Mouse (Mus musculus): ENCODE data around the gene Crb1. TPM values are rescaled to one million over a fixed set of nuclear protein-coding genes. Genes with fewer than 3 reads are reported as not detected.
A peak's percentile ranks its signal among the peaks of the same experiment; 100 is the strongest.
"Not testable (repeated sequence)": the region's sequence is repeated elsewhere in the genome, so short reads cannot be mapped to it uniquely, and the experiment has no call there.

Crb1 gene
- polyA plus RNA-seq, 1 experiment from 2014 or later, result 1.1 TPM

GRCm38 (mm10) chr1:139319798-139320197 is 57.1 kb downstream of the Crb1 start:
- Histone ChIP-seq H3K27me3 (no peaks in the 10 kb centered on the region), H3K4me1 (replicated peaks) (0 out of 2 replicates have a peak, but pooled peaks cover 4% of the 10 kb centered on the region), H3K9me3 (no peaks in the 10 kb centered on the region), H3K4me3 (no peak overlapping the region), H3K27ac (replicated peaks) (no peak overlapping the region), H3K4me2 (no peak overlapping the region), H3K9ac (no peak overlapping the region), H3K36me3 (no peaks in the 10 kb centered on the region)
- 18% methylated on average over 6 of the region's 6 CpGs for WGBS
- ATAC-seq (ENCODE audit: low read depth), result no peak

- Histone ChIP-seq H3K4me2 (no peak overlapping the region), H3K4me1 (replicated peaks) (no peaks in the 10 kb centered on the region), H3K36me3 (no peaks in the 10 kb centered on the region), H3K27ac (replicated peaks) (no peak overlapping the region), H3K9ac (no peak overlapping the region), H3K9me3 (no peaks in the 10 kb centered on the region), H3K4me3 (no peak overlapping the region), H3K27me3 (no peaks in the 10 kb centered on the region)
- peak; percentile 56 for ATAC-seq (ENCODE audit: low read depth)
- WGBS, result 78% methylated on average over 4 of the region's 4 CpGs
Observed at GRCm38 (mm10) chr1:139314297-139314874, 62.5 kb downstream of the Crb1 start.

GRCm38 (mm10) chr1:139308915-139309314 is 68.0 kb downstream of the Crb1 start:
- Histone ChIP-seq H3K4me3 (no peak overlapping the region), H3K4me1 (replicated peaks) (no peaks in the 10 kb centered on the region), H3K27me3 (no peaks in the 10 kb centered on the region), H3K9me3 (no peaks in the 10 kb centered on the region), H3K9ac (no peak overlapping the region), H3K36me3 (no peaks in the 10 kb centered on the region), H3K4me2 (no peak overlapping the region), H3K27ac (replicated peaks) (no peak overlapping the region)
- 66% methylated on average over 4 of the region's 4 CpGs for WGBS
- no peak for ATAC-seq (ENCODE audit: low read depth)

- H3K9ac ChIP-seq; H3K27me3 ChIP-seq; H3K4me3 ChIP-seq; H3K4me2 ChIP-seq; H3K4me1 ChIP-seq (replicated peaks); H3K36me3 ChIP-seq; ATAC-seq (ENCODE audit: low read depth); H3K27ac ChIP-seq (replicated peaks); H3K9me3 ChIP-seq: not testable (repeated sequence)
Observed at GRCm38 (mm10) chr1:139302519-139302918, 74.4 kb downstream of the Crb1 start.

GRCm38 (mm10) chr1:139301830-139302229 is 75.1 kb downstream of the Crb1 start:
- 0 out of 2 replicates have a peak, but pooled peaks cover 5% of the 10 kb centered on the region for H3K4me1 ChIP-seq (replicated peaks)
- no peak for ATAC-seq (ENCODE audit: low read depth)
- WGBS, result 48% methylated on average over 5 of the region's 5 CpGs

GRCm38 (mm10) chr1:139292023-139292422 is 84.9 kb downstream of the Crb1 start:
- no peak overlapping the region for H3K4me3 ChIP-seq
- 24% methylated on average over 4 of the region's 4 CpGs for WGBS
- H3K27ac ChIP-seq (replicated peaks), result no peak overlapping the region
- H3K36me3 ChIP-seq, result no peaks in the 10 kb centered on the region
- ATAC-seq (ENCODE audit: low read depth), result no peak
- no peaks in the 10 kb centered on the region for H3K9me3 ChIP-seq
- no peaks in the 10 kb centered on the region for H3K27me3 ChIP-seq
- peaks cover 8% of the 10 kb centered on the region; the same call in 1 of the 2 replicates for H3K4me1 ChIP-seq (replicated peaks)
- no peak overlapping the region for H3K4me2 ChIP-seq
- no peak overlapping the region for H3K9ac ChIP-seq

More at GRCm38 (mm10) chr1:139301830-139302229, 75.1 kb downstream of the Crb1 start:
- Histone ChIP-seq H3K4me2 (no peak overlapping the region), H3K9ac (no peak overlapping the region), H3K36me3 (no peaks in the 10 kb centered on the region), H3K27me3 (no peaks in the 10 kb centered on the region), H3K4me3 (no peak overlapping the region), H3K9me3 (no peaks in the 10 kb centered on the region), H3K27ac (replicated peaks) (no peak overlapping the region)

- Histone ChIP-seq H3K9ac (no peak overlapping the region), H3K27me3 (no peaks in the 10 kb centered on the region), H3K4me2 (no peak overlapping the region), H3K4me1 (replicated peaks) (peaks cover 8% of the 10 kb centered on the region; the same call in 1 of the 2 replicates), H3K9me3 (no peaks in the 10 kb centered on the region), H3K4me3 (no peak overlapping the region), H3K27ac (replicated peaks) (no peak overlapping the region), H3K36me3 (no peaks in the 10 kb centered on the region)
- peak; percentile 63; the same call in 1 of the 2 replicates for ATAC-seq (ENCODE audit: low read depth)
- 9% methylated on average over 1 of the region's 1 CpGs for WGBS
Observed at GRCm38 (mm10) chr1:139291593-139291992, 85.3 kb downstream of the Crb1 start.

- Histone ChIP-seq H3K27ac (replicated peaks) (no peak overlapping the region), H3K36me3 (no peaks in the 10 kb centered on the region), H3K27me3 (no peaks in the 10 kb centered on the region), H3K9ac (no peak overlapping the region), H3K4me2 (no peak overlapping the region), H3K4me3 (no peak overlapping the region), H3K4me1 (replicated peaks) (no peaks in the 10 kb centered on the region), H3K9me3 (no peaks in the 10 kb centered on the region)
- ATAC-seq (ENCODE audit: low read depth), result no peak
- WGBS, result 82% methylated on average over 4 of the region's 4 CpGs
Observed at GRCm38 (mm10) chr1:139276619-139277320, 100.1 kb downstream of the Crb1 start.

- Histone ChIP-seq H3K9me3 (no peaks in the 10 kb centered on the region), H3K4me2 (no peak overlapping the region), H3K27me3 (no peaks in the 10 kb centered on the region), H3K36me3 (no peaks in the 10 kb centered on the region), H3K27ac (replicated peaks) (no peak overlapping the region), H3K9ac (no peak overlapping the region), H3K4me1 (replicated peaks) (no peaks in the 10 kb centered on the region), H3K4me3 (no peak overlapping the region)
- WGBS, result 18% methylated on average over 6 of the region's 6 CpGs
- peak; percentile 61; the same call in 1 of the 2 replicates for ATAC-seq (ENCODE audit: low read depth)
Observed at GRCm38 (mm10) chr1:139267844-139268243, 109.1 kb downstream of the Crb1 start.

- no peak overlapping the region for H3K4me3 ChIP-seq
- H3K4me1 ChIP-seq (replicated peaks), result no peaks in the 10 kb centered on the region
- H3K27ac ChIP-seq (replicated peaks), result no peak overlapping the region
- H3K9me3 ChIP-seq, result no peaks in the 10 kb centered on the region
- H3K4me2 ChIP-seq, result no peak overlapping the region
- H3K27me3 ChIP-seq, result no peaks in the 10 kb centered on the region
- 90% methylated on average over 1 of the region's 1 CpGs for WGBS
- no peak for ATAC-seq (ENCODE audit: low read depth)
- H3K9ac ChIP-seq, result no peak overlapping the region
- no peaks in the 10 kb centered on the region for H3K36me3 ChIP-seq
Observed at GRCm38 (mm10) chr1:139264245-139264644, 112.7 kb downstream of the Crb1 start.

GRCm38 (mm10) chr1:139263158-139263557 is 113.7 kb downstream of the Crb1 start:
- Histone ChIP-seq H3K4me1 (replicated peaks) (no peaks in the 10 kb centered on the region), H3K27me3 (no peaks in the 10 kb centered on the region), H3K27ac (replicated peaks) (no peak overlapping the region), H3K36me3 (no peaks in the 10 kb centered on the region), H3K4me3 (no peak overlapping the region), H3K9me3 (no peaks in the 10 kb centered on the region), H3K9ac (no peak overlapping the region), H3K4me2 (no peak overlapping the region)
- no peak for ATAC-seq (ENCODE audit: low read depth)
- 68% methylated on average over 1 of the region's 1 CpGs for WGBS

GRCm38 (mm10) chr1:139255581-139255980 is 121.3 kb downstream of the Crb1 start:
- Histone ChIP-seq H3K27me3 (no peaks in the 10 kb centered on the region), H3K4me2 (no peak overlapping the region), H3K4me3 (no peak overlapping the region), H3K4me1 (replicated peaks) (no peaks in the 10 kb centered on the region), H3K36me3 (no peaks in the 10 kb centered on the region), H3K9ac (no peak overlapping the region), H3K27ac (replicated peaks) (no peak overlapping the region), H3K9me3 (no peaks in the 10 kb centered on the region)
- WGBS, result 76% methylated on average over 7 of the region's 7 CpGs
- ATAC-seq (ENCODE audit: low read depth), result no peak

GRCm38 (mm10) chr1:139252041-139252440 is 124.9 kb downstream of the Crb1 start:
- H3K27ac ChIP-seq (replicated peaks), result no peak overlapping the region
- no peaks in the 10 kb centered on the region for H3K36me3 ChIP-seq
- H3K4me1 ChIP-seq (replicated peaks), result no peaks in the 10 kb centered on the region
- no peaks in the 10 kb centered on the region for H3K27me3 ChIP-seq
- H3K4me3 ChIP-seq, result no peak overlapping the region
- H3K9me3 ChIP-seq, result no peaks in the 10 kb centered on the region
- ATAC-seq (ENCODE audit: low read depth), result no peak
- WGBS, result 92% methylated on average over 3 of the region's 3 CpGs
- H3K4me2 ChIP-seq, result no peak overlapping the region
- no peak overlapping the region for H3K9ac ChIP-seq

Data from neural tube, embryonic 13.5 days (tissue).